Mouse (Mus musculus): ENCODE measurements around the gene Trim9. TPM values are rescaled to one million over a fixed set of nuclear protein-coding genes. Genes with fewer than 3 reads are reported as not detected.

Trim9 gene
- polyA plus RNA-seq, 1 experiment, result 130 TPM

GRCm38 (mm10) chr12:70249616-70250157, 97.7 kb downstream of the Trim9 start:
- H3K27ac ChIP-seq (ENCODE audit: insufficient read depth, low read length), result no peak overlapping the region
- WGBS, result 58% methylated on average over 10 of the region's 10 CpGs
- no peak for DNase-seq
- H3K4me3 ChIP-seq (replicated peaks; ENCODE audit: insufficient read depth, low read depth, low read length), result no peak overlapping the region
- TF ChIP-seq CTCF (IDR thresholded peaks at IDR 0.05; ENCODE audit: borderline replicate concordance, insufficient read depth, low read depth, low read length) (no peak), POLR2A (IDR thresholded peaks at IDR 0.05; ENCODE audit: borderline replicate concordance, insufficient read depth, low read length) (no peak)
- no peaks in the 10 kb centered on the region for H3K4me1 ChIP-seq (ENCODE audit: control insufficient read depth, insufficient read depth, low read length)
- H3K27me3 ChIP-seq (ENCODE audit: control insufficient read depth, insufficient read depth, low read length), result no peaks in the 10 kb centered on the region

- no peak for DNase-seq
- Histone ChIP-seq H3K27me3 (ENCODE audit: control insufficient read depth, insufficient read depth, low read length) (no peaks in the 10 kb centered on the region), H3K27ac (ENCODE audit: insufficient read depth, low read length) (no peak overlapping the region), H3K4me1 (ENCODE audit: control insufficient read depth, insufficient read depth, low read length) (no peaks in the 10 kb centered on the region), H3K4me3 (replicated peaks; ENCODE audit: insufficient read depth, low read depth, low read length) (no peak overlapping the region)
- WGBS, result 45% methylated on average over 15 of the region's 15 CpGs
- no peak for TF ChIP-seq CTCF (IDR thresholded peaks at IDR 0.05; ENCODE audit: borderline replicate concordance, insufficient read depth, low read depth, low read length)
- TF ChIP-seq POLR2A (IDR thresholded peaks at IDR 0.05; ENCODE audit: borderline replicate concordance, insufficient read depth, low read length), result no peak
Observed at GRCm38 (mm10) chr12:70247683-70248474, 99.5 kb downstream of the Trim9 start.

DNA sequence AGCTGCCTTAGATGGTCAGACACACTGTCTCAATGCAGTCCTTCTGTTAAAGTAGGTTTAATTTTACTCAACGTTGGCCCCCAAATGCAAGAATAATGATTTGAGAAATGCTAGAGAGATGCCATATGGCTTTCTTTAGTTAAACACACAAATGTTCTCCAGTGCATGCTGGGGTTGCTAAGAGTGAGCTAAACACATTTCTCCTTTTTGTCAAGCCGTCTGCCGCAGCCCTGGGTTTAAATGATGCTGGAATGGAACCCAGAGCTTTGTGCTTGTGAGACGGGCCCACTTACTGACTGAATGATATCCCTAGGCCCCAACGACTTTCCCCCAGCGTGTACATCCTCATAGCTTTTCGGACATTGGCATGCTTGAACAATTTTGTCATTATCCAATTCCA, 104.9 kb downstream of the Trim9 start:
- Histone ChIP-seq H3K27me3 (ENCODE audit: control insufficient read depth, insufficient read depth, low read length) (no peaks in the 10 kb centered on the region), H3K27ac (ENCODE audit: insufficient read depth, low read length) (no peak overlapping the region), H3K4me1 (ENCODE audit: control insufficient read depth, insufficient read depth, low read length) (no peaks in the 10 kb centered on the region), H3K4me3 (replicated peaks; ENCODE audit: insufficient read depth, low read depth, low read length) (no peak overlapping the region)
- 81% methylated on average over 7 of the region's 7 CpGs for WGBS
- TF ChIP-seq CTCF (IDR thresholded peaks at IDR 0.05; ENCODE audit: borderline replicate concordance, insufficient read depth, low read depth, low read length), result no peak
- no peak for TF ChIP-seq POLR2A (IDR thresholded peaks at IDR 0.05; ENCODE audit: borderline replicate concordance, insufficient read depth, low read length)
- DNase-seq, result no peak

- H3K27me3 ChIP-seq (ENCODE audit: control insufficient read depth, insufficient read depth, low read length), result no peaks in the 10 kb centered on the region
- no peaks in the 10 kb centered on the region for H3K4me1 ChIP-seq (ENCODE audit: control insufficient read depth, insufficient read depth, low read length)
- WGBS, result 52% methylated on average over 5 of the region's 5 CpGs
- H3K4me3 ChIP-seq (replicated peaks; ENCODE audit: insufficient read depth, low read depth, low read length), result no peak overlapping the region
- DNase-seq, result no peak
- no peak overlapping the region for H3K27ac ChIP-seq (ENCODE audit: insufficient read depth, low read length)
- TF ChIP-seq POLR2A (IDR thresholded peaks at IDR 0.05; ENCODE audit: borderline replicate concordance, insufficient read depth, low read length) (no peak), CTCF (IDR thresholded peaks at IDR 0.05; ENCODE audit: borderline replicate concordance, insufficient read depth, low read depth, low read length) (no peak)
Observed at GRCm38 (mm10) chr12:70239741-70240140, 107.7 kb downstream of the Trim9 start.

GRCm38 (mm10) chr12:70238604-70239003, 108.8 kb downstream of the Trim9 start:
- TF ChIP-seq POLR2A (IDR thresholded peaks at IDR 0.05; ENCODE audit: borderline replicate concordance, insufficient read depth, low read length), result no peak
- no peak for TF ChIP-seq CTCF (IDR thresholded peaks at IDR 0.05; ENCODE audit: borderline replicate concordance, insufficient read depth, low read depth, low read length)
- Histone ChIP-seq H3K4me3 (replicated peaks; ENCODE audit: insufficient read depth, low read depth, low read length) (no peak overlapping the region), H3K27ac (ENCODE audit: insufficient read depth, low read length) (no peak overlapping the region), H3K27me3 (ENCODE audit: control insufficient read depth, insufficient read depth, low read length) (no peaks in the 10 kb centered on the region), H3K4me1 (ENCODE audit: control insufficient read depth, insufficient read depth, low read length) (no peaks in the 10 kb centered on the region)
- no peak for DNase-seq
- 34% methylated on average over 8 of the region's 8 CpGs for WGBS

- no peak overlapping the region for H3K27ac ChIP-seq (ENCODE audit: insufficient read depth, low read length)
- 0% methylated on average over 13 of the region's 13 CpGs for WGBS
Observed at GRCm38 (mm10) chr12:70234938-70235484, 112.4 kb downstream of the Trim9 start.

DNA sequence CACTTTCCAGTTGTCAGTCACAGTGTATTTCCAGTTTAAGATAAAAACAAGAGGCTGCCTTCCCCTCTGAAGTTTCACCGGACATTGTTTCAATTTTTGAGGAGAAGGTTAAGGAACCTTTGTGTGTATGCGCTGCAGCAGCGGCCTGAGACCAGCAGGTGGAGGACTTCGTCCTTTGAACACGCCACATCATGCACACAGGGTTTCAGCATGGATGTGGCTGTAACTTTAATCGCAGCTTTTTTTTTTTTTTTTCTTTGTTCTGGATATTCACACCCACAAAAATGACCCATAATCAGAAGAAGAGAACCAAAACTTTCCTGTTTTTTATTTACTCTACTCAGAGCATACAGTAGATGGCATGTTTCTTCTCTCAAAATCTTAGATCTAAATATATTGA, 113.0 kb downstream of the Trim9 start:
- 8% methylated on average over 6 of the region's 6 CpGs for WGBS
- DNase-seq, result peak; percentile 35 to 37
- Histone ChIP-seq H3K4me3 (replicated peaks; ENCODE audit: insufficient read depth, low read depth, low read length) (no peak overlapping the region), H3K4me1 (ENCODE audit: control insufficient read depth, insufficient read depth, low read length) (no peaks in the 10 kb centered on the region; the same call in 1 of the 2 replicates), H3K27me3 (ENCODE audit: control insufficient read depth, insufficient read depth, low read length) (no peaks in the 10 kb centered on the region), H3K27ac (ENCODE audit: insufficient read depth, low read length) (no peak overlapping the region)
- TF ChIP-seq CTCF (IDR thresholded peaks at IDR 0.05; ENCODE audit: borderline replicate concordance, insufficient read depth, low read depth, low read length), result peak; percentile 82
- TF ChIP-seq POLR2A (IDR thresholded peaks at IDR 0.05; ENCODE audit: borderline replicate concordance, insufficient read depth, low read length), result no peak

More at GRCm38 (mm10) chr12:70234938-70235484, 112.4 kb downstream of the Trim9 start:
- peak; percentile 58 to 74 for DNase-seq
- Histone ChIP-seq H3K4me3 (replicated peaks; ENCODE audit: insufficient read depth, low read depth, low read length) (peak overlapping the region; percentile 50), H3K4me1 (ENCODE audit: control insufficient read depth, insufficient read depth, low read length) (no peaks in the 10 kb centered on the region; the same call in 1 of the 2 replicates), H3K27me3 (ENCODE audit: control insufficient read depth, insufficient read depth, low read length) (no peaks in the 10 kb centered on the region)
- TF ChIP-seq POLR2A (IDR thresholded peaks at IDR 0.05; ENCODE audit: borderline replicate concordance, insufficient read depth, low read length), result no peak
- peak; percentile 77 for TF ChIP-seq CTCF (IDR thresholded peaks at IDR 0.05; ENCODE audit: borderline replicate concordance, insufficient read depth, low read depth, low read length)
